Mouse (Mus musculus) cerebellum, postnatal 25 days (tissue): ENCODE measurements at regions not wholly inside any gene's neighbourhood (a gene's known extent, or its start where the extent isn't known, plus 50 kb on each side); places are given as distances from the start of the nearest gene placed in this dataset.

Source experiments
- DNase-seq, 2 experiments: peaks; one replicate each; pipeline ENCODE4 v3.0.0; 2021; ENCODE audit warnings: mixed read lengths in 2 of 2

- DNase-seq: no peak
Observed at GRCm38 (mm10) chr2:138123331-138123730, 133.0 kb upstream of the Btbd3 start.

DNA sequence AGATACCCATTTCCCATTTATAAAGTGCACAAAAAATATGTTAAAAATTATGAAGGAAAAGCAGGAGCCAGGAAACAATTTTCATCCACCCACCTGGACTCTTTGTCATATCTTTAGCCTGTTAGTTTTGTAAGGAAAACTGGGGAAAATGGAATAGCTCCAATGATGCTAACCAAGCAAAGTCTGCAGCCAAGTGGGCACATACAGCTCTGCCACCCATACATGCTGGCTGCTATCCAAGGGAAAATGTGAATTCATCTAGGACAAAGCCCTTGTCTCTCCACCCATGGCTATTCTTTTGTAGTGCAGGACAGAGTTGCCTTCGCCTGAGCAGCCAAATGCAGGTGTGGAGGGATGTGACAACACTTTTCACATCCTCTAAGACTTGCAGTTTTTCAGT, 135.5 kb upstream of the Btbd3 start:
- DNase-seq: no peak

- no peak for DNase-seq
Observed at GRCm38 (mm10) chr2:138120131-138120530, 136.2 kb upstream of the Btbd3 start.

- no peak for DNase-seq
Observed at GRCm38 (mm10) chr2:138099777-138100176, 156.6 kb upstream of the Btbd3 start.

- DNase-seq: peak; percentile 35 to 44
Observed at GRCm38 (mm10) chr2:138085390-138085789, 171.0 kb upstream of the Btbd3 start.

- DNase-seq: no peak
Observed at GRCm38 (mm10) chr2:138084564-138085283, 171.6 kb upstream of the Btbd3 start.

DNA sequence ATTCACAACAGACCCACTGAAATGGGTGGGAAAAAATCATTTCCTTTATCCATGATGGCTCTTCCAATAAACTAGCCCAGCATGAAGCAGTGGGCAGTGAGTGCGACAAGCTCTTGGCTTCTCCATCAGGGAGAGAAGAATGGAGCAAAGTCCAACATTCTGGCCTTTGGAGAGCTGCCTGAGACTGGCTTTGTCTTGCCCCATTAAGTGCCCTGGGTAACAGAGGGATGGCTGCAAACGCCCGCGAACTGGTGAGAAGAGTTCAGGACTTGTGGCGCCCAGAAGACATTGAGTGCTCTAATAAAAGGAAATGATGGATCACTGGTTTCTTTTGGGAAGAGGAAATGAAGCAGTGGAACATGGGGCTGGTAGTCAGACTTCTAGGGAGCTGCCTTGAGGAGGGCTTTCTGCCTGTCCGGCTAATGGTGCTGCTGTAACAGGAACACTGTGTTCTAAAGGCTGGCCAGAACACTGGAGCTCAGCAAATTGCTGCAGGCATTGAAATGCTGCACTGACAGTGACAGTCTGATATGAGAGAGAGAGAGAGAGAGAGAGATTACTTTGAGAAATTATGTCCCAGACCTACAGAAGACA, 182.2 kb upstream of the Btbd3 start:
- DNase-seq: peak in 1 of 2 experiments; percentile 43

GRCm38 (mm10) chr2:138072165-138072728, 184.1 kb upstream of the Btbd3 start:
- DNase-seq: no peak

GRCm38 (mm10) chr2:138053081-138053480, 203.3 kb upstream of the Btbd3 start:
- no peak for DNase-seq

DNA sequence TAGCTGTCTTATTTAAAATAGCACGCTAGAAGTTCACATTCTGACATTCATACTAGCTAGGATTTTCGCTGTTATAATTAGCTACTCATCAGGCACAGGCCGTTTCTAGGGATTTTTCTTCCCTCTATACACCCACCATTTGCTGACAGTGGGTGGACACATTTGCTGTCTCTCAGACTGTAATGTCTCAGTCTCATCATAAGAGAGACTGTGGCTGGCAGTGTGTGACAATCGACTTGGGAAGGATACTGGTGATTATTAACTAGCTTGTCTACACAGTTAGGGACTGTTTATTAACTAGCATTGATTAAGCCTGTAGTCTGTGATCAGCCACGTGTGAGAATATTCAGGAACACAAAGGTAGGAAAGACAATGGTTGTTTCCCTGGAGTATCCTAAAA, 208.0 kb upstream of the Btbd3 start:
- peak in 1 of 2 experiments; percentile 44 for DNase-seq

- DNase-seq: peak; percentile 98 to 99
Observed at GRCm38 (mm10) chr2:138047781-138048201, 208.6 kb upstream of the Btbd3 start.

- DNase-seq: no peak
Observed at GRCm38 (mm10) chr2:138047361-138047760, 209.0 kb upstream of the Btbd3 start.

DNA sequence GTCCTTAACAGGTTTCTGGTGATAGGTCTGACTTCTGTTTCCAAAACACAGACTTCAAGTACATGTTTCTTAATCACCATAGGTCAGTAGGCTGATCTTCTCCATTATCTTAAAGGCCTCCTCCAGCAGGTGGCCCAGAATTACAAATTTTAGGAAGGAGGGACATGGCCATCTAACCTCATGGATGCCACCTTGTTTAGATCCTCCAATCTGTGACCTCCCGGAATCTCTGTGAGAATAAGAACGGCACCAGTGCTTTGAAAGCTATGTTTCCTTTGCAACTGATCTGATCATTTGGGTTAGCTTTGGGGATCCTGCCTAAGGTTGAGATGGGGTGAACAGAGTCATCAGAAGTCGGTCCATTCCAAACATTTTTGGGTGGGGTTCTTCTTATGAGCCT, 209.4 kb upstream of the Btbd3 start:
- DNase-seq: peak; percentile 24 to 49

DNA sequence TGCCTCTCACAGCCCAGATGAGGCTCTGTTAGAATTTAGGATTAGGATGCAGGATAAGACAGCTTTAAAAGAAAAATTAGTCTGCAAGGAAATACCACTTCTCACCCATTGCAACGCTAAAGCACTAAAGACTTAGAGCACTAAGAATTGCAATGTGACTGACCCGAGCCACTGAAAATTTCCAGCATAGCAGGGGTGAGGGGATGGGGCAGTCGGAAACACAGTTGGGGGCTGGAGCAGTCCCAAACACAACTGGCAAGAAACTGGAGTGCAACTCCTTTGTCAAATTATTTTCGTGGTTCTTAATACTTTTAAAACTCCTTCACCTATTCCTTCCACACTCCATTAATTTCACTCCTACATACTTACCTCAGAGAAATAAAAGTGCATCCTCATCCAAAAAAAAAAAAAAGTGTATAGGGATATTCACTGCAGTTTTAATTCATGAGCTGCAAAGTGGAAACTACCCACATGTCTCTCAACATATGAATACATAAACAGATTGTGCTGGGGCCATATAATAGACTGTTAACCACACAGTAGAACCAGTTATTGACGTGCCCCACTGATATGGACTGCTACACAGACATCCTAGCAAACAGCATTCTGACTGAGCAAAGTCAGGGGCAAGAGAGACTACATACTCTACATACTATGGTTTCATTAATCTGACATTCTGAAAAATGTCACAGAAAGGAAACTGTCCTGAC, 210.3 kb upstream of the Btbd3 start:
- peak; percentile 28 to 34 for DNase-seq

- DNase-seq: no peak
Observed at GRCm38 (mm10) chr2:138040706-138041105, 215.7 kb upstream of the Btbd3 start.

DNA sequence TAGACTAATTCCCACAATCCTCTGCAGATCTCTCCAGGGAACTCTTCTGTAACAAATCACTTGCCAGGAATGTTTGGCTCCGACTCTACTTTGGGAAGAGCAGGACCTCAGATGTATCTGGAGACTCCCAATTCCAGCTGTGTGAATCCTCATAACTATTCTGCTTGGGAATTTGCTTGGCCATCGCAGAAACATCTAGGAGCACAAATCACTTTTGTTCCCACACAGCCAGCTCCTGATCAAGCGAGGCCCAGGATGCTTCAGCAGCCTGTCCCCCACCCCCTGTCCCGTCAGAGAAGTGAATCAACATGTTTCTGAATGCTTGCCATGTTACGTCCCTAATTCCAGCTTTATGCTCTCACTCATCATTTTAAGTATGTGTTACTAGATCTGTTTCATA, 216.1 kb upstream of the Btbd3 start:
- no peak for DNase-seq

- DNase-seq: no peak
Observed at GRCm38 (mm10) chr2:138034123-138034736, 222.1 kb upstream of the Btbd3 start.

GRCm38 (mm10) chr2:138033379-138034122, 222.8 kb upstream of the Btbd3 start:
- DNase-seq: peak; percentile 88 to 93

DNA sequence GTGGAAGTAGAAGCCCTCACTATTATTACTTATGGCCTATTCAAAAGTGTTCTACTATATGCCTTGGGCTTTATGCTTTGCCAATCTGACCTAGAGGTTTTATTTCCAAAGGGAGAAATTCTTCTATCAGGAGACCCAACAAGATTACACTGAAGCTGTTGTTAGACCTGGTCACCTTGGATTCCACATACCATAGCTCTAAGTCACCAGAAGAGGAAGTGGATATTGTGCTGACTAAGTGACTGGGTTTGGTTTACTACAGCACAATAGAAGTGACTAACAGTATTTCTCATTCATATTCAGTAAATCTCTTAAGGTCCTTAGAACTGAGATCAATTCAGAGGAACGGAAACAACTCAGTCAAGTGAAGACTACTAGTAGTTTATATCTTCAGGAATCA, 229.0 kb upstream of the Btbd3 start:
- no peak for DNase-seq

GRCm38 (mm10) chr2:138023558-138023957, 232.8 kb upstream of the Btbd3 start:
- DNase-seq: peak; percentile 45 to 56

- no peak for DNase-seq
Observed at GRCm38 (mm10) chr2:137981766-137982165, 274.6 kb upstream of the Btbd3 start.

- DNase-seq: peak; percentile 26 to 34
Observed at GRCm38 (mm10) chr2:137977767-137978166, 278.6 kb upstream of the Btbd3 start.
